Mouse (Mus musculus) thymus, postnatal 0 days (tissue): ENCODE results near the gene Olfr1164. TPM values are rescaled to one million over a fixed set of nuclear protein-coding genes. Genes with fewer than 3 reads are reported as not detected.

Experiments used
- DNase-seq: peaks from one replicate; pipeline ENCODE4 v3.0.0-alpha.2; 2015; ENCODE audit warnings: low spot score
- polyA plus RNA-seq: library from polyadenylated mRNA; unstranded; fragments of >200 nt; fragmentation: Nextera tagmentation; extraction: Ambion mirVana; gene quantifications from 2 replicates; pipeline ENCODE4 v1.2.1, GENCODE M21; 2015

Olfr1164 gene
- not detected in 2 replicates for polyA plus RNA-seq

DNA sequence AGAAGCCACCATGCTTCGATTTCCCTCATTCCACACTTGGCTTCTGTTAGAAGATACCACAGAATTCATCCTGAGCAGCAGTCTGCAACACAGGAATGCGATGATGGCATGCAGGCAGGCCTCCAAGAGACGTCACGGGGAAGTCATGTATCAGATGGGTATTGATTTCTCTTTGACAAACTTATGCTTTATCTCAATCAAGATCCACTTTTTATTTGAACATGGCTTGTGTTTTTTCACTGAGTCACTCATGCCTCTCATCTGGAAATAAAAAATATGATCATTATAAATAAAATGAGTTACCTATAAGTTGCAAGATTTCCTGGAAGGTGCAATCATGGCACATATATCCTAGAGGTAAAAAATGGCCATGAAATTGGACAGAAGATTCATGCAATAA, at the start of gene Olfr1164:
TSS of gene Olfr1164 (minus strand) at position 101 of the 400 bp plus-strand sequence.
- no peak for DNase-seq

DNA sequence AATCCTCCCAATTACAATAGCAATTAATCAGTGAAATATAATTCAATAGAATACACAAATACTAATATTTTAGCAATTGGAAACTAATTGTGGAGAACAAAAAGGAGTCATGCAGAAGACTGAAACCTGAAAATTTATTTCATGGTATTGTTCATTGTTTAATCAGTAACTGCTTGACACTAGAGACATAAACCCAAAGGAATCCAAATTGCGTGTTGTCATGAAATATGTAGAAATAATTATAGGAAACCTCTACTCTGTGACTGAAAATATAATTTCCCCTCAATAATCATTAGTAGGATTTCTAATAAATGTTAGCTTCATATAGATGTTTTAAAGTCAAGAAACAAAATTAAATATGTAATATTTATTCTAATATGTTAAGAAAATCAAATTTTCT, 34.4 kb upstream of the Olfr1164 start, which contains the start of gene Olfr1166:
TSS of gene Olfr1166 (minus strand) at position 101 of the 400 bp plus-strand sequence.
- DNase-seq = no peak

- DNase-seq = no peak
These were observed 22.0 kb downstream of the Olfr1164 start, which contains the start of gene Olfr1163 for GRCm38 (mm10) chr2:88071730-88072129. Gene Olfr1163, minus strand, starts transcription at chr2:88071830.

DNA sequence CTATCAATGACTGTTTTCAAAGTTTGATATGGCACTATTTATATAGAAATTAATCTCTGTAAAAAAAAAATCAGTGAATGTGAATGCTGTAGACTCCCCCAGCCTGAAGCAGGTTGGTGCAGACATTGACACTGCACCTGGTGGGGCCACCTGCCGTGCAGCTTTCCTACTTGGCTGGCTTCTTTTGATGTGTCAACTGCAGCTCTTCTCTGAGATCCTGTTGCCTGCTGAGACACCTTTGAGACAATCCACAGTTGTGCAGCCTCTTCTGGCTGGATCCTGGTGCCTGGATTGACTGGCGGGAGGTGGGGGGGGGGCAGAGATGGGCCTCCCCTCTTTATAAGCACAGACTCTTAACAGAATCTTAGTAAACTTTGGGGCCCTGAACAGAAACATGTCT, 30.2 kb downstream of the Olfr1164 start:
- DNase-seq = no peak

GRCm38 (mm10) chr2:88051029-88051428, 42.7 kb downstream of the Olfr1164 start, which contains the start of gene Olfr1162:
Gene Olfr1162, minus strand, starts transcription at chr2:88051129.
- no peak for DNase-seq

Other genes starting within 250 kb of the Olfr1164 start
- gene Olfr1150-ps1, start 250.0 kb downstream of the Olfr1164 start, polyA plus RNA-seq = not detected in 2 replicates
- gene Olfr1151, start 238.1 kb downstream of the Olfr1164 start, polyA plus RNA-seq = not detected in 2 replicates
- gene Olfr1152, start 227.5 kb downstream of the Olfr1164 start, polyA plus RNA-seq = not detected in 2 replicates
- not detected in 2 replicates for gene Olfr1153, start 199.0 kb downstream of the Olfr1164 start, polyA plus RNA-seq
- not detected in 2 replicates for gene Olfr1154, start 188.8 kb downstream of the Olfr1164 start, polyA plus RNA-seq
- gene Olfr1155, start 148.8 kb downstream of the Olfr1164 start, polyA plus RNA-seq = not detected in 2 replicates
- gene Olfr1156, start 140.9 kb downstream of the Olfr1164 start, polyA plus RNA-seq = not detected in 2 replicates
- gene Olfr1157, start 125.7 kb downstream of the Olfr1164 start, polyA plus RNA-seq = not detected in 2 replicates
- gene Olfr74, start 119.3 kb downstream of the Olfr1164 start, polyA plus RNA-seq = not detected in 2 replicates
- not detected in 2 replicates for gene Olfr1158, start 103.9 kb downstream of the Olfr1164 start, polyA plus RNA-seq
- gene Olfr1160, start 85.7 kb downstream of the Olfr1164 start, polyA plus RNA-seq = not detected in 2 replicates
- gene Olfr1161, start 71.2 kb downstream of the Olfr1164 start, polyA plus RNA-seq = not detected in 2 replicates
- gene Olfr73, start 56.3 kb downstream of the Olfr1164 start, polyA plus RNA-seq = not detected in 2 replicates
- gene Olfr1162, start 42.8 kb downstream of the Olfr1164 start, polyA plus RNA-seq = not detected in 2 replicates
- not detected in 2 replicates for gene Olfr1163, start 22.1 kb downstream of the Olfr1164 start, polyA plus RNA-seq
- not detected in 2 replicates for gene Olfr1166, start 34.3 kb upstream of the Olfr1164 start, polyA plus RNA-seq
- 0.12 TPM in 1 of 2 replicates, not detected in the other for gene Olfr1167, start 61.2 kb upstream of the Olfr1164 start, polyA plus RNA-seq
- not detected in 2 replicates for gene Olfr1168, start 87.9 kb upstream of the Olfr1164 start, polyA plus RNA-seq
- gene Olfr1170, start 134.4 kb upstream of the Olfr1164 start, polyA plus RNA-seq = not detected in 2 replicates
- gene Olfr1173, start 185.9 kb upstream of the Olfr1164 start, polyA plus RNA-seq = 0.03 TPM in 1 of 2 replicates, not detected in the other
- gene Olfr1174-ps, start 221.2 kb upstream of the Olfr1164 start, polyA plus RNA-seq = not detected in 2 replicates
- gene Olfr1175-ps, start 233.2 kb upstream of the Olfr1164 start, polyA plus RNA-seq = not detected in 2 replicates
- gene Olfr1176, start 242.8 kb upstream of the Olfr1164 start, polyA plus RNA-seq = not detected in 2 replicates